In the genomic region with DNA sequence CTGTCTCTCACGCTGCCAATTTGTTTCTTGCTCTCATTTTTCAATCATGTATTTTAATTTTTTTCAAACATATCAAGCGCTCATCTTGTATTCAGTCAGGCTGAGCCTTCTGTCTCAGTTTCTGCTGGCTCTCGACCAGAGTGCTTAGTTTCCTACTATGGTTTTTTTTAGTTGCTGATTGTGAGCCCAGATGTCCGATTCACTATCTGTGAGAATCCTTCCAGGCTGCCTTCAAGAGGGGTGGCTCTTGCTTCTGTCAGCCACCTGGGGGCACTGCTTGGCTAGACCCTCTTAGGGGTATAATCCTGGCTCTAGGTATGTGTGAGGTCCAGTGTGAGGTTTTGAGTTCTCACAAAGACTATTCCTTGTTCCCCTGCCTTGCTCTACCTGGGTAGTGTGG, we compare ENCODE assay signal across 10 mouse cellular contexts. TPM values are rescaled to one million over a fixed set of nuclear protein-coding genes. Genes with fewer than 3 reads are reported as not detected.
DNase-seq lines count a peak whose midpoint lies in the region; ATAC-seq lines count a peak whose summit lies in the region.
"Had no signal": no experiment of that assay in that cellular context is flagged by ENCODE, and none has a peak within 500 bp of the region (broad histone marks: within the 10 kb centered on the region; RNA-seq: fewer than 3 reads in every experiment).

No protein-coding gene starts in this region.

- no peaks in the 10 kb centered on the region for H3K9me3 ChIP-seq in limb, embryonic 10.5 days (replicated peaks)

- WGBS in limb, embryonic 10.5 days = 82% methylated on average over 4 of the region's 4 CpGs

- no peaks in the 10 kb centered on the region for H3K27me3 ChIP-seq in limb, embryonic 10.5 days (ENCODE audit: low read depth, poor library complexity, severe bottlenecking)

- no peaks in the 10 kb centered on the region for H3K36me3 ChIP-seq in limb, embryonic 10.5 days

- peak; percentile 75 for ATAC-seq in frontal cortex, adult (ENCODE audit: low TSS enrichment)

- DNase-seq in frontal cortex, postnatal 25 days (ENCODE audit: low spot score in 2 of 2) = no peak
- DNase-seq in ZHBTc4 (ENCODE audit: low read depth, low spot score) = peak; percentile 36
- peak; percentile 40 to 55 for DNase-seq in frontal cortex, postnatal 14 days (ENCODE audit: low spot score in 2 of 2)
- no peak for DNase-seq in limb, embryonic 10.5 days (ENCODE audit: low spot score)
- no peak for DNase-seq in T-cell, adult 2 months (ENCODE audit: low spot score)
- no peak for DNase-seq in neural tube, embryonic 10.5 days (ENCODE audit: extremely low spot score, low spot score)
- no peak for DNase-seq in thymus, postnatal 10 days (ENCODE audit: low spot score in 2 of 2)
- DNase-seq: kidney, adult 2 months; lung, embryonic 14.5 days had no signal

- H3K4me3 ChIP-seq in limb, embryonic 10.5 days = no peak overlapping the region

- H3K4me1 ChIP-seq in limb, embryonic 10.5 days = peaks cover 21% of the 10 kb centered on the region

- peak overlapping the region; percentile 2; the same call in 1 of the 2 replicates for H3K27ac ChIP-seq in limb, embryonic 10.5 days

RNA-seq across cellular contexts. Expression of gene Faap20, which starts 46.4 kb away (rescaled TPM):
- polyA plus RNA-seq in limb, embryonic 10.5 days (2016; fragmentation: Nextera tagmentation; extraction: Ambion mirVana) = 104 and 107 TPM in 2 replicates

Comparison
In these comparisons a context has a peak if more than half of its experiments do, and no peak if none do; other contexts are left out.
1. DNase-seq: peak in ZHBTc4 (single experiment) and frontal cortex, postnatal 14 days (2 of 2); none in frontal cortex, postnatal 25 days (0 of 2), limb, embryonic 10.5 days (single experiment), T-cell, adult 2 months (single experiment), neural tube, embryonic 10.5 days (single experiment) and thymus, postnatal 10 days (0 of 2).